Mouse (Mus musculus): ENCODE measurements at regions not wholly inside any gene's neighbourhood (a gene's known extent, or its start where the extent isn't known, plus 50 kb on each side); places are given as distances from the start of the nearest gene placed in this dataset.
A peak's percentile ranks its signal among the peaks of the same experiment; 100 is the strongest.

GRCm38 (mm10) chr13:102576871-102577662, 116.3 kb upstream of the Cd180 start:
- DNase-seq (ENCODE audit: low read depth, low spot score), result no peak

GRCm38 (mm10) chr13:102578811-102579210, 114.5 kb upstream of the Cd180 start:
- DNase-seq (ENCODE audit: low read depth, low spot score), result no peak

GRCm38 (mm10) chr13:102579638-102580037, 113.7 kb upstream of the Cd180 start:
- no peak for DNase-seq (ENCODE audit: low read depth, low spot score)

- no peak for DNase-seq (ENCODE audit: low read depth, low spot score)
Observed at GRCm38 (mm10) chr13:102583984-102584645, 109.2 kb upstream of the Cd180 start.

GRCm38 (mm10) chr13:102586215-102586614, 107.1 kb upstream of the Cd180 start:
- DNase-seq (ENCODE audit: low read depth, low spot score), result no peak

GRCm38 (mm10) chr13:102589680-102590435, 103.5 kb upstream of the Cd180 start:
- no peak for DNase-seq (ENCODE audit: low read depth, low spot score)

GRCm38 (mm10) chr13:102591803-102592537, 101.4 kb upstream of the Cd180 start:
- DNase-seq (ENCODE audit: low read depth, low spot score), result no peak

GRCm38 (mm10) chr13:102593405-102594200, 99.8 kb upstream of the Cd180 start:
- no peak for DNase-seq (ENCODE audit: low read depth, low spot score)

- DNase-seq (ENCODE audit: low read depth, low spot score), result no peak
Observed at GRCm38 (mm10) chr13:102594201-102594600, 99.2 kb upstream of the Cd180 start.

- DNase-seq (ENCODE audit: low read depth, low spot score), result no peak
Observed at GRCm38 (mm10) chr13:102595602-102596001, 97.8 kb upstream of the Cd180 start.

GRCm38 (mm10) chr13:102596101-102596500, 97.3 kb upstream of the Cd180 start:
- no peak for DNase-seq (ENCODE audit: low read depth, low spot score)

GRCm38 (mm10) chr13:102598181-102598580, 95.2 kb upstream of the Cd180 start:
- peak; percentile 21 for DNase-seq (ENCODE audit: low read depth, low spot score)

GRCm38 (mm10) chr13:102599602-102600001, 93.8 kb upstream of the Cd180 start:
- DNase-seq (ENCODE audit: low read depth, low spot score), result no peak

GRCm38 (mm10) chr13:102600026-102600425, 93.3 kb upstream of the Cd180 start:
- DNase-seq (ENCODE audit: low read depth, low spot score), result no peak

GRCm38 (mm10) chr13:102624461-102624860, 68.9 kb upstream of the Cd180 start:
- no peak for DNase-seq (ENCODE audit: low read depth, low spot score)

- DNase-seq (ENCODE audit: low read depth, low spot score), result no peak
Observed at GRCm38 (mm10) chr13:102625171-102625835, 68.1 kb upstream of the Cd180 start.

GRCm38 (mm10) chr13:102625836-102626340, 67.5 kb upstream of the Cd180 start:
- DNase-seq (ENCODE audit: low read depth, low spot score), result no peak

GRCm38 (mm10) chr13:102627786-102628185, 65.6 kb upstream of the Cd180 start:
- no peak for DNase-seq (ENCODE audit: low read depth, low spot score)

GRCm38 (mm10) chr13:102629176-102629575, 64.2 kb upstream of the Cd180 start:
- DNase-seq (ENCODE audit: low read depth, low spot score), result no peak

Measured in CD4-positive, CD25-positive, alpha-beta regulatory T cell, adult 2 months (primary cell).